Mouse (Mus musculus) bone marrow, adult 2 months (tissue): Measurements from ENCODE around the gene Atxn1.

Source experiments
- CTCF ChIP-seq: fragments of 200-500 bp; IDR thresholded peaks from 2 replicates; pipeline ENCODE4 v1.5.1; 2011; ENCODE audit warnings: low read length, control low read depth; ENCODE audit not compliant: control insufficient read depth, insufficient read depth
- POLR2A ChIP-seq: fragments of 200-500 bp; IDR thresholded peaks from 2 replicates; pipeline ENCODE4 v1.6.1; 2011; ENCODE audit warnings: low read depth, mild to moderate bottlenecking, control low read depth, low read length, borderline replicate concordance; ENCODE audit not compliant: control insufficient read depth

DNA sequence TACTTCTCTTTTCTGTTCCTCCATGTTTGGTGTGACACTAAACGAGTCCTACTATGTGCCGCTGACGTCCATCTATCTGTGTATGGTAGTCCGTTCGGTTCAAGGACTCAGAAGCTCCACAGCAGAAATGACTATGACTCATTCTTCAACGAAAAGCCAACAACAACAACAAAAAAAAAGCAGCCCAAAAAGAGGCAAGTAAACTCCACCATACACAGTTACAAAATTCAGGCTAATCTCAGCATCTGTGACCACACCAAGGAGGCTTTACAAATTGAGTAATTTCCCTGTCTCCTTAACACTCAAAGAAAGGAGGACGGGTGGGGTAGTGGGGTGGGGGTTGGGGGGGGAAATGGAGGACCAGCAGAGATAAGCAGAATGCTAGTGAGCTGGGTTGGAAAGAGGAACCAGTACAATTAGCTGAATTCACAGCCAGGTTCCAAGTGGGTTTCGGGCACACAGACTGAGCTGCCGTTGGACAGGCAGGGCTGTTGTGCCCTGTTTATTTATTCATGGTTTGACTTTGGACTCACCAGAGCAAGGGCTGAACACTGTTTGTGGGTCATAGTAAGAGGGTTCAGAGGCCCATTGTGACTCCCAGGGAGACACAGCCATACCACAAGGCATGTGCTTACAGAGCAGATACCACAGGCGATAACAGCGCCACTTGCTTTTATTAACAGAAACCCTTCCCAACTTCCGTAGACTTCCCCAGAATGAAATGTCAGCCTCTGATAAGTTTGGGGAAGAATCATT is 61.1 kb downstream of the Atxn1 start:
- TF ChIP-seq CTCF (no peak), POLR2A (no peak)
